In genomic region chrX:162907554-162907953, GRCm38 (mm10) we compare ENCODE assay signal across 26 mouse cellular contexts. TPM values are rescaled to one million over a fixed set of nuclear protein-coding genes. Genes with fewer than 3 reads are reported as not detected.
DNase-seq lines count a peak whose midpoint lies in the region; ATAC-seq and TF ChIP-seq lines count a peak whose summit lies in the region.
"Had no signal": no experiment of that assay in that cellular context is flagged by ENCODE, and none has a peak within 500 bp of the region (broad histone marks: within the 10 kb centered on the region; RNA-seq: fewer than 3 reads in every experiment).

No protein-coding gene starts in this region.

- H3K4me2 ChIP-seq in liver, postnatal 0 days (ENCODE audit: low read depth, low read length): no peak overlapping the region
- no peak overlapping the region for H3K4me2 ChIP-seq in liver, embryonic 13.5 days
- no peak overlapping the region for H3K4me2 ChIP-seq in liver, embryonic 16.5 days (ENCODE audit: low read depth, low read length)
- H3K4me2 ChIP-seq: embryonic facial prominence, embryonic 12.5 days; forebrain, embryonic 13.5 days; forebrain, embryonic 15.5 days had no signal

- H3K4me3 ChIP-seq in liver, postnatal 0 days (ENCODE audit: low read depth, low read length): no peak overlapping the region
- no peak overlapping the region for H3K4me3 ChIP-seq in liver, embryonic 13.5 days (replicated peaks)
- no peak overlapping the region for H3K4me3 ChIP-seq in liver, embryonic 16.5 days (ENCODE audit: low read depth, low read length)
- H3K4me3 ChIP-seq: embryonic facial prominence, embryonic 10.5 days; embryonic facial prominence, embryonic 12.5 days; forebrain, embryonic 13.5 days; forebrain, embryonic 15.5 days had no signal

- H3K9ac ChIP-seq in liver, postnatal 0 days (replicated peaks): no peak overlapping the region
- no peak overlapping the region for H3K9ac ChIP-seq in liver, embryonic 13.5 days
- H3K9ac ChIP-seq in liver, embryonic 16.5 days (ENCODE audit: low read depth, low read length): no peak overlapping the region
- H3K9ac ChIP-seq: embryonic facial prominence, embryonic 12.5 days; forebrain, embryonic 13.5 days; forebrain, embryonic 15.5 days had no signal

- TF ChIP-seq EP300 in liver, postnatal 0 days (IDR thresholded peaks at IDR 0.05; ENCODE audit: low read depth): no peak

- no peak for ATAC-seq in liver, postnatal 0 days
- ATAC-seq in liver, embryonic 13.5 days (ENCODE audit: low read depth): peak; percentile 58; the same call in 1 of the 2 replicates
- ATAC-seq in liver, embryonic 16.5 days (ENCODE audit: low read depth): peak; percentile 43; the same call in 1 of the 2 replicates
- ATAC-seq: activated CD4-positive, CD25-positive, alpha-beta regulatory T cell, adult 4 months; CD4-positive, CD25-positive, alpha-beta regulatory T cell, adult 4 months; forebrain, embryonic 13.5 days; forebrain, embryonic 15.5 days; Patski had no signal

- H3K27ac ChIP-seq in liver, postnatal 0 days (ENCODE audit: low read depth): no peak overlapping the region
- 0 out of 2 replicates have a peak overlapping the region, but pooled peaks have one; percentile 29 for H3K27ac ChIP-seq in liver, embryonic 13.5 days
- H3K27ac ChIP-seq in liver, embryonic 16.5 days (ENCODE audit: low read length): no peak overlapping the region; the same call in 1 of the 2 replicates
- H3K27ac ChIP-seq: embryonic facial prominence, embryonic 10.5 days; embryonic facial prominence, embryonic 12.5 days; forebrain, embryonic 13.5 days; forebrain, embryonic 15.5 days had no signal

- H3K27me3 ChIP-seq in liver, postnatal 0 days (ENCODE audit: insufficient read depth, low read length): no peaks in the 10 kb centered on the region
- no peaks in the 10 kb centered on the region for H3K27me3 ChIP-seq in liver, embryonic 13.5 days
- H3K27me3 ChIP-seq in liver, embryonic 16.5 days (ENCODE audit: control insufficient read depth, insufficient read depth, low read depth, low read length): no peaks in the 10 kb centered on the region
- H3K27me3 ChIP-seq: CH12.LX; embryonic facial prominence, embryonic 12.5 days; forebrain, embryonic 13.5 days; forebrain, embryonic 15.5 days; Patski had no signal

- 57% methylated on average over 3 of the region's 3 CpGs for WGBS in liver, postnatal 0 days (ENCODE audit: insufficient replicate concordance)
- WGBS in liver, embryonic 13.5 days (ENCODE audit: insufficient replicate concordance): 73% methylated on average over 3 of the region's 3 CpGs
- WGBS in liver, embryonic 16.5 days (ENCODE audit: insufficient replicate concordance): 51% methylated on average over 3 of the region's 3 CpGs

- no peaks in the 10 kb centered on the region for H3K4me1 ChIP-seq in liver, postnatal 0 days (ENCODE audit: insufficient read depth)
- 0 out of 2 replicates have a peak, but pooled peaks cover 3% of the 10 kb centered on the region for H3K4me1 ChIP-seq in liver, embryonic 13.5 days (replicated peaks)
- H3K4me1 ChIP-seq in liver, embryonic 16.5 days (ENCODE audit: control insufficient read depth, low read depth, low read length): no peaks in the 10 kb centered on the region
- H3K4me1 ChIP-seq: embryonic facial prominence, embryonic 12.5 days had no signal

- H3K36me3 ChIP-seq in liver, postnatal 0 days (replicated peaks; ENCODE audit: insufficient read depth, low read length): no peaks in the 10 kb centered on the region
- 0 out of 2 replicates have a peak, but pooled peaks cover 3% of the 10 kb centered on the region for H3K36me3 ChIP-seq in liver, embryonic 13.5 days
- no peaks in the 10 kb centered on the region for H3K36me3 ChIP-seq in liver, embryonic 16.5 days (ENCODE audit: control insufficient read depth, insufficient read depth)

- TF ChIP-seq CTCF in liver, postnatal 0 days (IDR thresholded peaks at IDR 0.05; ENCODE audit: low read depth): no peak

- peak; percentile 29 for DNase-seq in liver
- no peak for DNase-seq in liver, postnatal 0 days
- no peak for DNase-seq in liver, embryonic 13.5 days
- DNase-seq in layer of hippocampus, adult 11-12 months (ENCODE audit: low spot score): no peak
- DNase-seq: adrenal gland, adult 8-10 months; adrenal gland, postnatal 14 days; adrenal gland, postnatal 36 days; B cell, adult 2 months; cerebellum, adult 11-12 months; cerebellum, adult 2 months; cerebellum, adult 9-10 months; cerebellum, postnatal 10 days; cerebellum, postnatal 25 days had no signal

- H3K9me3 ChIP-seq in liver, postnatal 0 days (ENCODE audit: low read length): no peaks in the 10 kb centered on the region
- no peaks in the 10 kb centered on the region for H3K9me3 ChIP-seq in liver, embryonic 13.5 days (replicated peaks)
- no peaks in the 10 kb centered on the region for H3K9me3 ChIP-seq in liver, embryonic 16.5 days (replicated peaks; ENCODE audit: control insufficient read depth, low read length)
- H3K9me3 ChIP-seq: embryonic facial prominence, embryonic 10.5 days; embryonic facial prominence, embryonic 12.5 days; forebrain, embryonic 13.5 days; forebrain, embryonic 15.5 days; G1E had no signal

RNA-seq across cellular contexts. Expression of gene Ctps2, which starts 6.5 kb away (rescaled TPM):
- polyA plus RNA-seq in liver, postnatal 0 days (2015; fragmentation: Nextera tagmentation; extraction: Ambion mirVana): 49.5 and 54.8 TPM in 2 replicates
- polyA plus RNA-seq in liver, embryonic 13.5 days (2015; fragmentation: Nextera tagmentation; extraction: Ambion mirVana): 45.8 and 53.1 TPM in 2 replicates
- 45.8 and 51.5 TPM in 2 replicates for polyA plus RNA-seq in liver, embryonic 16.5 days (2015; fragmentation: Nextera tagmentation; extraction: Ambion mirVana)

RNA-seq across cellular contexts. Expression of gene Syap1, which starts 19.3 kb away (rescaled TPM):
- 20.5 and 21.5 TPM in 2 replicates for polyA plus RNA-seq in liver, postnatal 0 days (2015; fragmentation: Nextera tagmentation; extraction: Ambion mirVana)
- 13.2 and 16.8 TPM in 2 replicates for polyA plus RNA-seq in liver, embryonic 13.5 days (2015; fragmentation: Nextera tagmentation; extraction: Ambion mirVana)
- 11.7 and 12.3 TPM in 2 replicates for polyA plus RNA-seq in liver, embryonic 16.5 days (2015; fragmentation: Nextera tagmentation; extraction: Ambion mirVana)

RNA-seq across cellular contexts. Expression of gene S100g, which starts 56.8 kb away (rescaled TPM):
- polyA plus RNA-seq in liver, postnatal 0 days (2015; fragmentation: Nextera tagmentation; extraction: Ambion mirVana): 10.9 and 12.5 TPM in 2 replicates
- 3.4 and 4.9 TPM in 2 replicates for polyA plus RNA-seq in liver, embryonic 13.5 days (2015; fragmentation: Nextera tagmentation; extraction: Ambion mirVana)
- 9.9 and 13.4 TPM in 2 replicates for polyA plus RNA-seq in liver, embryonic 16.5 days (2015; fragmentation: Nextera tagmentation; extraction: Ambion mirVana)
- polyA plus RNA-seq: cortical plate, adult 2 months; embryonic facial prominence, embryonic 10.5 days; embryonic facial prominence, embryonic 12.5 days; embryonic facial prominence, embryonic 14.5 days; forebrain, embryonic 11.5 days; forebrain, embryonic 13.5 days; G1E had no signal
